Mouse (Mus musculus) cerebellum, adult 2 months (tissue): Measurements from ENCODE around the gene Ranbp3.

Source experiments
- CTCF ChIP-seq: fragments of 200-500 bp; IDR thresholded peaks from 2 replicates; pipeline ENCODE4 v1.5.1; 2011; ENCODE audit warnings: low read depth, mild to moderate bottlenecking, control low read depth, low read length, moderate library complexity, borderline replicate concordance; ENCODE audit not compliant: insufficient read depth
- POLR2A ChIP-seq: fragments of 200-500 bp; IDR thresholded peaks from 2 replicates; pipeline ENCODE4 v1.6.1; 2011; ENCODE audit warnings: low read length, control low read depth, borderline replicate concordance; ENCODE audit not compliant: insufficient read depth

- no peak for TF ChIP-seq CTCF
- TF ChIP-seq POLR2A, result no peak
Observed at GRCm38 (mm10) chr17:56715914-56716654, 43.0 kb downstream of the Ranbp3 start.
